Mouse (Mus musculus) testis, adult 10 weeks (tissue): ENCODE results near the gene Teddm3. TPM values are rescaled to one million over a fixed set of nuclear protein-coding genes. Genes with fewer than 3 reads are reported as not detected.

Source experiments
- polyA plus RNA-seq: library from polyadenylated mRNA; stranded (reverse); fragments of 350-450 nt; fragmentation: Illumina TruSeq; extraction: RNeasy Lipid Tissue Mini Kit (QIAGEN cat#74804); gene quantifications from one replicate; pipeline ENCODE4 v1.2.3, GENCODE M21; 2014; ENCODE audit warnings: low read depth, low replicate concordance

Gene Teddm3
- not detected for polyA plus RNA-seq

DNA sequence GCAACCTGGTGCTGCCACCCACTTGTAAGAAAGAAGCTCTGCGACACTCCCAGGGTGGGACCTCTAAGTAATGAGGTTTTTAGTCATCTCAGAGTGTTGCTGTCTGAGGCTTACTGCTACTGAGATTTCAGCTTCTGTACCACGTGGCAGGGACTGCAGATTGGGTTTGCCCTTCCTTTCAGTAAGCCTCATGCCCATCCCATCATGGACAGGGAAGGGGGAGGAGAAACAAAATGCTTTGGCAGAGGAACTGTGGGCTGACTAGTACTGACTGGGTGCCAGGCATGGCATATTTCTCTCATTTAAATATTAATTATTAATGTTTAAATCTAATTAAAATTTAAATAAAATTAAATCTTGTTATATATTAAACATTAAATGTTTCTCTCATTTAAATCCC is at the start of gene Teddm3:
Teddm3 (minus strand) TSS at position 101 of the 400 bp plus-strand sequence.

Other genes with a start within 250 kb of the Teddm3 start
- gene Ephb3, start 50.8 kb upstream of the Teddm3 start, polyA plus RNA-seq, result 0.22 TPM